Mouse (Mus musculus): Measurements from ENCODE around the gene Cox8a.

Gene Cox8a

GRCm38 (mm10) chr19:7189026-7189425 is 28.4 kb downstream of the Cox8a start:
- intact Hi-C loops (cut with DNase I): no loop called here

- intact Hi-C loops (cut with DNase I): no loop called here
Measured at GRCm38 (mm10) chr19:7187157-7187556, 30.3 kb downstream of the Cox8a start.

- intact Hi-C loops (cut with DNase I): no loop called here
Measured at GRCm38 (mm10) chr19:7185715-7186291, 31.6 kb downstream of the Cox8a start.

GRCm38 (mm10) chr19:7185059-7185458 is 32.4 kb downstream of the Cox8a start:
- intact Hi-C loops (cut with DNase I): no loop called here

GRCm38 (mm10) chr19:7183419-7183818 is 34.0 kb downstream of the Cox8a start:
- intact Hi-C loops (cut with DNase I): no loop called here

- intact Hi-C loops (cut with DNase I): no loop called here
Measured at GRCm38 (mm10) chr19:7182273-7182949, 35.0 kb downstream of the Cox8a start.

GRCm38 (mm10) chr19:7181496-7181895 is 35.9 kb downstream of the Cox8a start:
- intact Hi-C loops (cut with DNase I): no loop called here

GRCm38 (mm10) chr19:7180756-7181405 is 36.5 kb downstream of the Cox8a start:
- intact Hi-C loops (cut with DNase I): no loop called here

- intact Hi-C loops (cut with DNase I): no loop called here
Measured at GRCm38 (mm10) chr19:7178841-7179452, 38.5 kb downstream of the Cox8a start.

GRCm38 (mm10) chr19:7177804-7178511 is 39.5 kb downstream of the Cox8a start:
- intact Hi-C loops (cut with DNase I): no loop called here

GRCm38 (mm10) chr19:7176041-7176696 is 41.2 kb downstream of the Cox8a start:
- intact Hi-C loops (cut with DNase I): no loop called here

GRCm38 (mm10) chr19:7172051-7172866 is 45.2 kb downstream of the Cox8a start:
- intact Hi-C loops (cut with DNase I): no loop called here

GRCm38 (mm10) chr19:7171447-7171846 is 46.0 kb downstream of the Cox8a start:
- intact Hi-C loops (cut with DNase I): no loop called here

- intact Hi-C loops (cut with DNase I): no loop called here
Measured at GRCm38 (mm10) chr19:7170916-7171315, 46.5 kb downstream of the Cox8a start.

GRCm38 (mm10) chr19:7168423-7168822 is 49.0 kb downstream of the Cox8a start:
- intact Hi-C loops (cut with DNase I): no loop called here

- intact Hi-C loops (cut with DNase I): no loop called here
Measured at GRCm38 (mm10) chr19:7166767-7167166, 50.6 kb downstream of the Cox8a start.

- intact Hi-C loops (cut with DNase I): no loop called here
Measured at GRCm38 (mm10) chr19:7166200-7166711, 51.2 kb downstream of the Cox8a start.

GRCm38 (mm10) chr19:7165509-7166199 is 51.8 kb downstream of the Cox8a start:
- intact Hi-C loops (cut with DNase I): no loop called here

Data from adrenal gland (tissue).